Mouse (Mus musculus) hindbrain, embryonic 14.5 days (tissue): Measurements from ENCODE around the gene Igfbpl1. TPM values are rescaled to one million over a fixed set of nuclear protein-coding genes. Genes with fewer than 3 reads are reported as not detected.
A peak's percentile ranks its signal among the peaks of the same experiment; 100 is the strongest.

Source experiments
- ATAC-seq: fragments of 200-750 bp; cut with Nextera tagmentation; 2 replicates; pipeline ENCODE4 v1.8.0; 2017; ENCODE audit warnings: moderate number of reproducible peaks, mild to moderate bottlenecking, moderate TSS enrichment, moderate library complexity; ENCODE audit not compliant: low FRiP score
- DNase-seq: peaks from one replicate; pipeline ENCODE4 v3.0.0-alpha.2; 2015; ENCODE audit warnings: low spot score
- H3K27ac ChIP-seq: fragments of 300-500 bp; sonication (generic); 2 replicates; pipeline ENCODE4 v1.5.1; 2014; ENCODE audit warnings: mild to moderate bottlenecking, moderate library complexity
- H3K27me3 ChIP-seq: fragments of 300-500 bp; sonication (generic); 2 replicates; pipeline ENCODE4 v1.6.1; 2014; ENCODE audit warnings: mild to moderate bottlenecking, low read length, mixed read lengths; ENCODE audit not compliant: control insufficient read depth, insufficient read depth
- H3K36me3 ChIP-seq: fragments of 300-500 bp; sonication (generic); replicated peaks from 2 replicates; pipeline ENCODE4 v1.6.1; 2014; ENCODE audit not compliant: control insufficient read depth, insufficient read depth
- H3K4me1 ChIP-seq: fragments of 300-500 bp; sonication (generic); replicated peaks from 2 replicates; pipeline ENCODE4 v1.6.1; 2014; ENCODE audit warnings: antibody characterized with exemption, low read length, mixed read lengths; ENCODE audit not compliant: control insufficient read depth, insufficient read depth
- H3K4me2 ChIP-seq: fragments of 300-500 bp; sonication (generic); replicated peaks from 2 replicates; pipeline ENCODE4 v1.6.1; 2014; ENCODE audit warnings: mild to moderate bottlenecking, moderate library complexity
- H3K4me3 ChIP-seq: fragments of 300-500 bp; sonication (generic); replicated peaks from 2 replicates; pipeline ENCODE4 v1.5.1; 2014; ENCODE audit warnings: mild to moderate bottlenecking, low read length
- H3K9ac ChIP-seq: fragments of 300-500 bp; sonication (generic); 2 replicates; pipeline ENCODE4 v1.6.1; 2014
- H3K9me3 ChIP-seq: fragments of 300-500 bp; sonication (generic); 2 replicates; pipeline ENCODE4 v1.6.1; 2016; ENCODE audit warnings: low read length; ENCODE audit not compliant: control insufficient read depth
- WGBS: fragments of 180-500 bp; shearing (Covaris S2); extraction: QIAGEN DNeasy Blood & Tissue Kit; methylation state at CpG from one replicate; pipeline ENCODE4 v1.1.7; 2014; 5-methylcytosine and 5-hydroxymethylcytosine counted together
- polyA plus RNA-seq: library from polyadenylated mRNA; unstranded; fragments of >200 nt; fragmentation: Nextera tagmentation; extraction: Ambion mirVana; gene quantifications from 2 replicates; pipeline ENCODE4 v1.2.1, GENCODE M21; 2014

Gene Igfbpl1
- polyA plus RNA-seq, 1 experiment from 2014 or later, result 60.9 TPM

- Histone ChIP-seq H3K9me3 (no peaks in the 10 kb centered on the region), H3K4me1 (no peaks in the 10 kb centered on the region), H3K4me2 (no peak overlapping the region), H3K36me3 (peaks cover 41% of the 10 kb centered on the region), H3K27ac (no peak overlapping the region), H3K27me3 (no peaks in the 10 kb centered on the region), H3K9ac (no peak overlapping the region), H3K4me3 (no peak overlapping the region)
- 29% methylated on average over 7 of the region's 7 CpGs for WGBS
- DNase-seq, result no peak
- ATAC-seq, result peak; percentile 51; the same call in 1 of the 2 replicates
Observed at GRCm38 (mm10) chr4:45808034-45808433, 18.7 kb downstream of the Igfbpl1 start.

- no peak overlapping the region for H3K27ac ChIP-seq
- H3K4me1 ChIP-seq, result no peaks in the 10 kb centered on the region; the same call in 1 of the 2 replicates
- no peak overlapping the region for H3K4me3 ChIP-seq
- no peaks in the 10 kb centered on the region for H3K9me3 ChIP-seq
- ATAC-seq (no peak), DNase-seq (no peak)
- H3K4me2 ChIP-seq, result no peak overlapping the region
- peaks cover 20% of the 10 kb centered on the region; the same call in 1 of the 2 replicates for H3K36me3 ChIP-seq
- H3K9ac ChIP-seq, result no peak overlapping the region
- WGBS, result 91% methylated on average over 14 of the region's 14 CpGs
- H3K27me3 ChIP-seq, result no peaks in the 10 kb centered on the region
Observed at GRCm38 (mm10) chr4:45802900-45803299, 23.8 kb downstream of the Igfbpl1 start.

- Histone ChIP-seq H3K4me2 (no peak overlapping the region), H3K4me1 (peaks cover 7% of the 10 kb centered on the region), H3K9me3 (no peaks in the 10 kb centered on the region), H3K9ac (no peak overlapping the region), H3K27ac (no peak overlapping the region), H3K36me3 (peaks cover 10% of the 10 kb centered on the region; the same call in 1 of the 2 replicates), H3K27me3 (no peaks in the 10 kb centered on the region), H3K4me3 (no peak overlapping the region)
- DNase-seq (no peak), ATAC-seq (no peak)
- 52% methylated on average over 3 of the region's 3 CpGs for whole genome bisulfite sequencing
Observed at GRCm38 (mm10) chr4:45799956-45800537, 26.7 kb downstream of the Igfbpl1 start.

- peak within 1 kb of the TSS; percentile 63 for H3K9ac ChIP-seq
- peak within 1 kb of the TSS; percentile 42 for H3K4me3 ChIP-seq
- 0 out of 2 replicates have a peak within 1 kb of the TSS, but pooled peaks have one; percentile 10 for H3K27ac ChIP-seq
- WGBS, result under 1% methylated on average over 26 of the region's 26 CpGs
- peak; percentile 85 for ATAC-seq
- no peaks in the 10 kb centered on the region for H3K9me3 ChIP-seq
- H3K36me3 ChIP-seq, result peaks cover 10% of the 10 kb centered on the region; the same call in 1 of the 2 replicates
- DNase-seq, result peak; percentile 81
- peaks cover 7% of the 10 kb centered on the region for H3K4me1 ChIP-seq
- H3K27me3 ChIP-seq, result no peaks in the 10 kb centered on the region
- peak within 1 kb of the TSS; percentile 75 for H3K4me2 ChIP-seq
Observed at GRCm38 (mm10) chr4:45798964-45799363, 27.8 kb downstream of the Igfbpl1 start, which contains the start of gene Aldh1b1. TSS of gene Aldh1b1 (plus strand) at chr4:45799022.

- Histone ChIP-seq H3K27ac (no peak overlapping the region), H3K4me3 (no peak overlapping the region), H3K9me3 (no peaks in the 10 kb centered on the region), H3K4me1 (peaks cover 7% of the 10 kb centered on the region), H3K9ac (no peak overlapping the region), H3K27me3 (no peaks in the 10 kb centered on the region), H3K36me3 (no peaks in the 10 kb centered on the region), H3K4me2 (no peak overlapping the region)
- whole genome bisulfite sequencing, result 73% methylated on average over 5 of the region's 5 CpGs
- no peak for DNase-seq
- no peak for ATAC-seq
Observed at GRCm38 (mm10) chr4:45796760-45797159, 30.0 kb downstream of the Igfbpl1 start.

- Histone ChIP-seq H3K9me3 (no peaks in the 10 kb centered on the region), H3K36me3 (no peaks in the 10 kb centered on the region), H3K27me3 (no peaks in the 10 kb centered on the region), H3K4me3 (peak overlapping the region; percentile 16; the same call in 1 of the 2 replicates), H3K9ac (peak overlapping the region; percentile 48), H3K4me2 (peak overlapping the region; percentile 53), H3K4me1 (peaks cover 7% of the 10 kb centered on the region), H3K27ac (peak overlapping the region; percentile 28; the same call in 1 of the 2 replicates)
- WGBS, result 4% methylated on average over 12 of the region's 12 CpGs
- DNase-seq, result no peak
- peak; percentile 39; the same call in 1 of the 2 replicates for ATAC-seq
Observed at GRCm38 (mm10) chr4:45795191-45795811, 31.4 kb downstream of the Igfbpl1 start.

GRCm38 (mm10) chr4:45790018-45790417 lies 36.7 kb downstream of the Igfbpl1 start:
- no peak overlapping the region for H3K4me2 ChIP-seq
- H3K4me1 ChIP-seq, result peaks cover 6% of the 10 kb centered on the region; the same call in 1 of the 2 replicates
- no peaks in the 10 kb centered on the region for H3K9me3 ChIP-seq
- no peak for DNase-seq
- no peak overlapping the region for H3K27ac ChIP-seq
- no peak for ATAC-seq
- no peaks in the 10 kb centered on the region for H3K27me3 ChIP-seq
- no peaks in the 10 kb centered on the region for H3K36me3 ChIP-seq
- WGBS, result 74% methylated on average over 2 of the region's 2 CpGs
- no peak overlapping the region for H3K4me3 ChIP-seq
- H3K9ac ChIP-seq, result no peak overlapping the region

- Histone ChIP-seq H3K27me3 (no peaks in the 10 kb centered on the region), H3K36me3 (no peaks in the 10 kb centered on the region), H3K4me1 (peaks cover 6% of the 10 kb centered on the region; the same call in 1 of the 2 replicates), H3K9ac (no peak overlapping the region), H3K9me3 (no peaks in the 10 kb centered on the region), H3K27ac (peak overlapping the region; percentile 26; the same call in 1 of the 2 replicates), H3K4me3 (no peak overlapping the region), H3K4me2 (no peak overlapping the region)
- 55% methylated on average over 13 of the region's 13 CpGs for WGBS
- ATAC-seq (no peak), DNase-seq (peak; percentile 57)
Observed at GRCm38 (mm10) chr4:45789263-45789958, 37.3 kb downstream of the Igfbpl1 start.

- no peaks in the 10 kb centered on the region for H3K9me3 ChIP-seq
- DNase-seq (no peak), ATAC-seq (no peak)
- H3K36me3 ChIP-seq, result no peaks in the 10 kb centered on the region
- no peak overlapping the region for H3K9ac ChIP-seq
- no peak overlapping the region for H3K4me2 ChIP-seq
- H3K4me3 ChIP-seq, result no peak overlapping the region
- H3K27me3 ChIP-seq, result no peaks in the 10 kb centered on the region
- peaks cover 6% of the 10 kb centered on the region; the same call in 1 of the 2 replicates for H3K4me1 ChIP-seq
- 85% methylated on average over 13 of the region's 13 CpGs for WGBS
- no peak overlapping the region for H3K27ac ChIP-seq
Observed at GRCm38 (mm10) chr4:45788446-45789081, 38.2 kb downstream of the Igfbpl1 start.
